Mouse (Mus musculus) fibroblast of lung, adult 2 months (primary cell): ENCODE results near the gene Wdfy2.
"Not testable (repeated sequence)": the region's sequence is repeated elsewhere in the genome, so short reads cannot be mapped to it uniquely, and the experiment has no call there.

ENCODE experiments used
- DNase-seq: peaks from one replicate; pipeline ENCODE4 v3.0.0-alpha.2; 2011; ENCODE audit warnings: low read depth

Wdfy2 gene

GRCm38 (mm10) chr14:62879497-62879896 is 42.0 kb downstream of the Wdfy2 start:
- DNase-seq = peak; percentile 71

- peak; percentile 92 for DNase-seq
These were observed 42.8 kb downstream of the Wdfy2 start for GRCm38 (mm10) chr14:62880084-62880851.

GRCm38 (mm10) chr14:62882061-62882614 is 44.7 kb downstream of the Wdfy2 start:
- no peak for DNase-seq

GRCm38 (mm10) chr14:62883551-62883950 is 46.1 kb downstream of the Wdfy2 start:
- DNase-seq = no peak

- no peak for DNase-seq
These were observed 46.7 kb downstream of the Wdfy2 start for GRCm38 (mm10) chr14:62884171-62884570.

GRCm38 (mm10) chr14:62884639-62885038 is 47.2 kb downstream of the Wdfy2 start:
- no peak for DNase-seq

- no peak for DNase-seq
These were observed 47.7 kb downstream of the Wdfy2 start for GRCm38 (mm10) chr14:62885146-62885545.

- DNase-seq = no peak
These were observed 53.9 kb downstream of the Wdfy2 start for GRCm38 (mm10) chr14:62891401-62891800.

GRCm38 (mm10) chr14:62892771-62893641 is 55.5 kb downstream of the Wdfy2 start:
- peak; percentile 36 for DNase-seq

GRCm38 (mm10) chr14:62893642-62894180 is 56.2 kb downstream of the Wdfy2 start:
- DNase-seq = not testable (repeated sequence)

- DNase-seq = no peak
These were observed 57.7 kb downstream of the Wdfy2 start for GRCm38 (mm10) chr14:62894924-62895840.

- DNase-seq = no peak
These were observed 60.6 kb downstream of the Wdfy2 start for GRCm38 (mm10) chr14:62898061-62898460.

- DNase-seq = no peak
These were observed 70.4 kb downstream of the Wdfy2 start for GRCm38 (mm10) chr14:62907888-62908287.

- no peak for DNase-seq
These were observed 71.1 kb downstream of the Wdfy2 start for GRCm38 (mm10) chr14:62908550-62908949.

- DNase-seq = no peak
These were observed 73.4 kb downstream of the Wdfy2 start for GRCm38 (mm10) chr14:62910859-62911258.

- no peak for DNase-seq
These were observed 77.7 kb downstream of the Wdfy2 start for GRCm38 (mm10) chr14:62915146-62915685.

GRCm38 (mm10) chr14:62916488-62917034 is 79.1 kb downstream of the Wdfy2 start:
- no peak for DNase-seq

- no peak for DNase-seq
These were observed 83.9 kb downstream of the Wdfy2 start for GRCm38 (mm10) chr14:62921401-62921800.

GRCm38 (mm10) chr14:62922637-62923036 is 85.2 kb downstream of the Wdfy2 start:
- DNase-seq = no peak

- DNase-seq = no peak
These were observed 87.3 kb downstream of the Wdfy2 start for GRCm38 (mm10) chr14:62924800-62925199.

GRCm38 (mm10) chr14:62928101-62928541 is 90.6 kb downstream of the Wdfy2 start:
- DNase-seq = no peak
